Mouse (Mus musculus): ENCODE data around the gene Scmh1. TPM values are rescaled to one million over a fixed set of nuclear protein-coding genes. Genes with fewer than 3 reads are reported as not detected.

Gene Scmh1
- polyA plus RNA-seq, 1 experiment from 2014 or later = 12.8 TPM

DNA sequence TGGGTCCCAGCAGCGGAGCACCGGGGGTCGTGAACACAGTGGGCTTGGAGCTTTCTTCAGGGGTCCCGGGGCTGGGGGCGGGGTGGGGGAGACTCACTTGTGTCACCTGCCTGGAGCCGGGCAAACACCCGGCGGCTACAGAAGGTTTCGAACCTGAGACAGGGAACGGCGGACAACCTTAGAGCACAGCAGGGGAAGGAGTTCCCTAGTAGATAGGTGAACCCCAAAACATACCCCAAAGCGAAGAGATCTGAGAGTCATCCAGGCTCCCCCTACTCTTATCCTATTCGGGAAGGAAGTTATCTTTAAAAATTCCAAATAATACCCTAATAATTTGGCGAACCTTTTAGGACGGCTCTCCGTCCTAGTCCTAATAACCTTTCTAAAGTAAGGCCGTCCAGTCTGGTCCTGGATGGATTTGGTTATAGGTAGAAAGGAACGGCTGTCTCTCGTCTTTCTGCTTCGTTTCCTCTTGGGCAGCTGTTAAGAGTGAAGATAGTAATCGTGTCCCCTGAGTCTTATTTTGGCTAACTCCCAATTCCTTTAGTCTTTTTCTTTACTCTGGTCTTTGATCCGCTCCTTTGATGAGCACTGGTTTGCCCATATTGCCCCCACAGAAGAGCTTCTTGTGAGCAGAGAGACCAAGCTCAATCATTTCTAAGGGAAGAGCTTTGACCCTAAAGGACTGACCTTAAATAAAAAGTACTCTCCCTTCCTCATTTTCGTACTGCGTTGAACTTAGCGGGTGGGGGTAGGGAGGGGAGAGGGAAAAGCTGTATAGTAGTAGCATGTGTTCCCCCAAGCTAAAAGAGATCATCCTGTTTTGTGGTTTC lies 941 bp downstream of the Scmh1 start:
- H3K4me2 ChIP-seq = peak overlapping the region; percentile 77
- no peaks in the 10 kb centered on the region for H3K36me3 ChIP-seq
- DNase-seq (no peak), ATAC-seq (ENCODE audit: low read depth) (peak; percentile 48)
- H3K4me1 ChIP-seq (replicated peaks) = peaks cover 61% of the 10 kb centered on the region
- H3K27ac ChIP-seq = peak overlapping the region; percentile 85
- peak overlapping the region; percentile 92 for H3K4me3 ChIP-seq (replicated peaks)
- no peaks in the 10 kb centered on the region for H3K9me3 ChIP-seq (replicated peaks)
- H3K9ac ChIP-seq = peak overlapping the region; percentile 94
- WGBS (ENCODE audit: insufficient replicate concordance) = 2% methylated on average over 25 of the region's 25 CpGs
- H3K27me3 ChIP-seq = no peaks in the 10 kb centered on the region

DNA sequence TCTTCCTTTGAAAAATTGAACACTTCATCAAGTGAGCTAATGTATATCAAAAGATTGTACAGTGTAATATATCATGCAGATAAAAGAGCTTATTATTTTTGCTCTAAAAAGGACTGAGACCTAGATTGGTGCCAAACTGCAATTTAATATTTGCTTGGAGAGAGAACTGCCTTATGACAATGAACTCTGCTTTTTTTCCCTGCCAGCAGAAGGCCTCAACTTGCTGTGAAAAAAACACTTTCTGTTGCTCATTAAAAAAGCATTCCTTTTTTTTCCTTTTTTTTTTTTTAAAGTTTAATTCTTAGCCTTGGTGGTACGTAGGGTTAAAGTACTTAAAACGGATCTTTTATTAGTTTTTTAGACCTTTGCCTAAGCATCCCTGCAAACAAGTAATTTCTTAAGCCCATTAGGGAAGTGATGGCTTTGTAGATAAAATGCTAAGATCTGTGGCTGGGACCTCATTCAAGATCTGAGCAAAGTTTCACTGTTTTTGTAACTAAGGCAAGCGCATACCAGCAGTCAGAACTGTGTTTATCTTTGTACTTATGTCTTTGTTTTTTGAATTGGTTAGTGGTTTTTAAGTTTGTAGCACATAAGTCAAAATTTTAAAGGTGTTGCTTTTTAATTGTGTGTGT lies 1.7 kb downstream of the Scmh1 start:
- Histone ChIP-seq H3K4me1 (replicated peaks) (peaks cover 56% of the 10 kb centered on the region), H3K9ac (peak overlapping the region; percentile 94), H3K27me3 (no peaks in the 10 kb centered on the region), H3K4me3 (replicated peaks) (peak overlapping the region; percentile 92), H3K9me3 (replicated peaks) (no peaks in the 10 kb centered on the region), H3K27ac (peak overlapping the region; percentile 85), H3K36me3 (no peaks in the 10 kb centered on the region), H3K4me2 (peak overlapping the region; percentile 77)
- no peak for ATAC-seq (ENCODE audit: low read depth)
- WGBS (ENCODE audit: insufficient replicate concordance) = 38% methylated on average over 3 of the region's 3 CpGs
- no peak for DNase-seq

DNA sequence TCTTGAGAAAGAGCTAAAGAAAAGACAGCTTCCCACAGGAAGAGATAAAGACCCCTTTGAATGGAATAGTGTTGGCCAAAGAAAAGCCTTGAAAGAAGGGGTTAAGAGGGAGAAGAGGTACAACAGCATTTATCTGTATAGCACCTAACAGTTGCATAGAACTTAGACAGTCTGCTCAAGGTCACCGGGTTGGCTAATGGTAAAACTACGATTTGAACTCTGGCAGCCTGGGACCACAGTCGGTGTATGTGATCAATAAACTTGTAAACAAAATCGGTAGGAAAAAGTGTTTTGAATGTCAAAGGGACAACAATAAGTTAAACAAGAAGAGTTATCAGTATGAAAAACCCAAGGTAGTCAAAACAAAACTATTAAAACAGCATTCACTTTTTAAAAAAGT lies 13.0 kb downstream of the Scmh1 start:
- no peak overlapping the region for H3K9ac ChIP-seq
- no peaks in the 10 kb centered on the region for H3K27me3 ChIP-seq
- no peak for ATAC-seq (ENCODE audit: low read depth)
- H3K27ac ChIP-seq = no peak overlapping the region
- H3K4me2 ChIP-seq = no peak overlapping the region
- H3K4me3 ChIP-seq (replicated peaks) = no peak overlapping the region
- no peaks in the 10 kb centered on the region for H3K9me3 ChIP-seq (replicated peaks)
- 70% methylated on average over 4 of the region's 4 CpGs for WGBS (ENCODE audit: insufficient replicate concordance)
- no peaks in the 10 kb centered on the region for H3K36me3 ChIP-seq
- no peak for DNase-seq
- H3K4me1 ChIP-seq (replicated peaks) = peaks cover 21% of the 10 kb centered on the region

DNA sequence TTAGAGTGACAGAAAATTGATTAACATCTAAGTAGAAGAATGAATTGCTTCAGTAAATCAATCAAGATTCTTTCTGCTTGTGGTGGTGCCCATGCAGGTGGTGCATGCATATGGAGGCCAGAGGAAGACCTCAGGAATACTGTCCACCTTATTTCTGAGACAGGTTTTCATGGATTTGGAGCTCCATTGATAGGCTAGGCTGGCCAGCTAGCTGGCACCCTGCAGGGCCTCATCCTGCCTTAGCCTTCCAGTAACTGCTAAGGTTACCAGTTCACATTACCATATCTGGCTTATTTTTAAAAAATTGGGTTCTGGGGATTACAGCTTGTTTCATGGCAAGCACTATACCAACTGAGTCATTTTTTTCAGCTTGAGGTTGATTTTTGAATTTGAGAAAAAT lies 15.1 kb downstream of the Scmh1 start:
- no peaks in the 10 kb centered on the region for H3K9me3 ChIP-seq (replicated peaks)
- peaks cover 21% of the 10 kb centered on the region for H3K4me1 ChIP-seq (replicated peaks)
- no peak overlapping the region for H3K4me3 ChIP-seq (replicated peaks)
- H3K27me3 ChIP-seq = no peaks in the 10 kb centered on the region
- no peak overlapping the region for H3K4me2 ChIP-seq
- no peaks in the 10 kb centered on the region for H3K36me3 ChIP-seq
- DNase-seq (no peak), ATAC-seq (ENCODE audit: low read depth) (no peak)
- H3K27ac ChIP-seq = no peak overlapping the region
- no peak overlapping the region for H3K9ac ChIP-seq

DNA sequence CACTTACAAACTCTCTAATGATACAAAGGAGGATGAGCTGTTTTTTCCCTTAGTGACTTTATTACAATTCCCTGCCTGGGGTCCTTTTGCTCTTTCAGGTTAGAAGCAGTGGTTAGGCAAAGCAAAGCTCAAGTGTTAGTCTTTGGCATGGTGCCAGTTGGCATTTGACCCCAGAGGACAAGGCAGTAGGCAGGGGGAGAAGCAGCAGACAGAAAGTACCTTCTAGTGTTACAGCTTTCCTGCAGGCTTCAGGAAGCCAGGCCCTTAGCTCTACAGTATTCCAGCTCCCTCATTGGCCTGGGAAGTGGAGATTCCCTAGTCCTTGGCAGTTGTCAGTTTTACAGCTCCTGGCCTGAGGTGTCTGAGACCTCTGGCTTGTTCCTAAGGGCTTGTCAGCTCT lies 15.6 kb downstream of the Scmh1 start:
- ATAC-seq (ENCODE audit: low read depth) = no peak
- H3K9me3 ChIP-seq (replicated peaks) = no peaks in the 10 kb centered on the region

DNA sequence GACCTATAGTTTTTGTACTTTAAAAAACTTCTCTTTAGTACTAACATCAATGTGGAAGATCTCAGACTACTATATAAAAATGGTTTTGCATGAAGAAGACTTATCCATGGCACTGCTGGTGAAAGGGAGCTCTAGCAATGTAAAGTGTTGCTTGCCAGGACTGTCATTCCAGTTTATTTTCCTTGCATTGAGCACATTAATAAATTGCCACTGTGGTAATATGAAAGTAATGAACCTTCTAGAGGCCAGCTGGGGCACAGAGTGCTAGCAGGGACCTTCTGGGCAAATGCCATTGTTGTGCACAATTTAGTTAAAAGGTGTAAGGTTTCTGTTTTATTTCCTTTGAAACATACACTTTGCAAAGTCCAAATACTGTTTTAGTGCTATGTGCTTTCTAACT lies 25.5 kb downstream of the Scmh1 start:
- ATAC-seq (ENCODE audit: low read depth) = no peak
- Histone ChIP-seq H3K27ac (no peak overlapping the region), H3K9me3 (replicated peaks) (no peaks in the 10 kb centered on the region), H3K36me3 (no peaks in the 10 kb centered on the region), H3K27me3 (no peaks in the 10 kb centered on the region), H3K4me1 (replicated peaks) (no peaks in the 10 kb centered on the region), H3K4me3 (replicated peaks) (no peak overlapping the region), H3K4me2 (no peak overlapping the region), H3K9ac (no peak overlapping the region)
- DNase-seq = no peak

More for the DNA sequence above, 15.6 kb downstream of the Scmh1 start:
- Histone ChIP-seq H3K4me1 (replicated peaks) (peaks cover 21% of the 10 kb centered on the region), H3K27me3 (no peaks in the 10 kb centered on the region), H3K4me2 (no peak overlapping the region), H3K36me3 (no peaks in the 10 kb centered on the region), H3K4me3 (replicated peaks) (no peak overlapping the region), H3K9ac (no peak overlapping the region), H3K27ac (no peak overlapping the region)
- no peak for DNase-seq

DNA sequence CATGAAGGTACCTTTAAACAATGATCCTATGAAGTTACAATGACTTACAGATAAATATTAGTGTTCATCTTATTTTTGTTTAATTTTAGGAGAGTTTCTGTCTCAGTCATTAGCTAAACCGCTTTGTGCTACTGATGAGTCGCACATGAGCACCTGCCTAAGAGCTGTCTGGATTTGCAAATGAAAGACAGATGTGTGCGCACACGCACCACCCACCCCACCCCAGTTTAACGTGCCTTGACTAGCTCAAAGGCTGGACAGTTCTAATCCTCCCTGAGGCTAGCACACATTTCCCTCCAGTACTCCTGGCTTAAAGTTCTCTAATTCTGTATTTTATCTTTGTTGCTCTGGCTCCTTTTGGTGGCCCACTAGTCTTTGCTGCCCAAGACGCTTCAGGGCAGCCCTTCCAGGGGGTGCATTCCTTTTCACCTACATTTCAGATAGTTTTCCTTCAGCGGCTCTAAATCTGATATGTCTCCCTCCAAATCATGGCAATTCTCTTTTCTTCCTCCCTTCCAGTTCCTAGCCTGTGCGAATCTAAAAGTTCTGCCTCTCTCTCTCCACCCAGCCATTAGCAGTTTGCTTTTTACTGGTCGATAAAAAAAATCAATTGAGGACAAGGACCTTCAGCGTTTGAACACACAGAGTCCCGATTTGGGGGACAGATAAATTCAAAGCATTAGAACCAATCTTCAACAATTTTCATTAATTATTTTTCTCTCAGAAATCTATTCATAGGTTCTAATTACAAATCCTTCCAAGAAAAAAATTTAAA lies 27.7 kb downstream of the Scmh1 start:
- H3K9me3 ChIP-seq (replicated peaks) = no peaks in the 10 kb centered on the region
- H3K4me1 ChIP-seq (replicated peaks) = no peaks in the 10 kb centered on the region
- peak overlapping the region; percentile 53 for H3K27ac ChIP-seq
- H3K36me3 ChIP-seq = no peaks in the 10 kb centered on the region
- peak overlapping the region; percentile 12; the same call in 1 of the 2 replicates for H3K4me2 ChIP-seq
- 0 out of 2 replicates have a peak, but pooled peaks have one; percentile 43 for ATAC-seq (ENCODE audit: low read depth)
- DNase-seq = no peak
- no peak overlapping the region for H3K4me3 ChIP-seq (replicated peaks)
- 72% methylated on average over 11 of the region's 11 CpGs for WGBS (ENCODE audit: insufficient replicate concordance)
- H3K9ac ChIP-seq = no peak overlapping the region
- H3K27me3 ChIP-seq = no peaks in the 10 kb centered on the region

DNA sequence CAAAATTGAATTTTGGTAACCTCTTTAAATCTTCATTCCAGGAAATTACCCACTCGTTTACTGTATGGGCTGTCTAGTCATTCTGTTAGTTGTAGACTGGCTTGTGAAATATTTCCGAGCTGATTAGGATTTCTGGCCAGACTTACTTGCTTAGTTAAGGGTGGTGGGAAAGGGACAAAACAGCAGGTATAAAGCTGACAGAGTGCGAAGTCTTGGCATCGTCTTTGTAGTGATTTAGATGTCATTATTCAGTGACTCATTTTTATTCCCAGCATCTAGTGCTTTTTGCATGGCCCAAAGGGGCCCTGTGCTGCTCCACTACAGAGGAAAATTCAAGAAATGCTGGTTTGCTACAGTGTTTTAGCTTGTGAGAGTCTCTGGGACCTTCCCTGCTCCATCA lies 56.7 kb downstream of the Scmh1 start:
- Histone ChIP-seq H3K4me1 (replicated peaks) (no peaks in the 10 kb centered on the region), H3K9ac (no peak overlapping the region), H3K4me2 (no peak overlapping the region), H3K27me3 (no peaks in the 10 kb centered on the region), H3K27ac (no peak overlapping the region), H3K4me3 (replicated peaks) (no peak overlapping the region), H3K9me3 (replicated peaks) (no peaks in the 10 kb centered on the region), H3K36me3 (no peaks in the 10 kb centered on the region)
- WGBS (ENCODE audit: insufficient replicate concordance) = 69% methylated on average over 4 of the region's 4 CpGs
- no peak for ATAC-seq (ENCODE audit: low read depth)
- DNase-seq = no peak

DNA sequence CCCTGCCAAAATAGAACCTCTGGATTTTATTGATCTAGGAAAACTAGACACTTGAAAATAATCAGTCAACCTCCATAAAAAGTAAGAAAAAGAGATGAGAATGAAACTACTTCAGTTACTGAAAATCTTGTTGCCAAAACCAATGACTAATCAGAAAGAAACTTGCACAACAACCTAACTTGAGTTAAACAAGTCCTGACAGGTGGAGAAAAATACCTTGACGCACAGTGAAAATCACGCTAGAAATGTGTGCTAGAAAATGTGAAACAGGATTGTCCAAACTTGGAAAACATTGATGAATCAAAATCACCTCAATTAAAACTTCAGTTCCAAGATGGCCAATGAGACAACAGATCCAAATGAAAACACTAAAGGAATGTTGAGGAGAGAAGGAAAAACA lies 67.9 kb downstream of the Scmh1 start:
- ATAC-seq (ENCODE audit: low read depth) = no peak
- Histone ChIP-seq H3K9me3 (replicated peaks) (no peaks in the 10 kb centered on the region), H3K4me2 (no peak overlapping the region), H3K27me3 (no peaks in the 10 kb centered on the region), H3K4me3 (replicated peaks) (no peak overlapping the region), H3K36me3 (peaks cover 21% of the 10 kb centered on the region; the same call in 1 of the 2 replicates), H3K4me1 (replicated peaks) (no peaks in the 10 kb centered on the region), H3K27ac (no peak overlapping the region), H3K9ac (no peak overlapping the region)
- 87% methylated on average over 2 of the region's 2 CpGs for WGBS (ENCODE audit: insufficient replicate concordance)
- DNase-seq = no peak

DNA sequence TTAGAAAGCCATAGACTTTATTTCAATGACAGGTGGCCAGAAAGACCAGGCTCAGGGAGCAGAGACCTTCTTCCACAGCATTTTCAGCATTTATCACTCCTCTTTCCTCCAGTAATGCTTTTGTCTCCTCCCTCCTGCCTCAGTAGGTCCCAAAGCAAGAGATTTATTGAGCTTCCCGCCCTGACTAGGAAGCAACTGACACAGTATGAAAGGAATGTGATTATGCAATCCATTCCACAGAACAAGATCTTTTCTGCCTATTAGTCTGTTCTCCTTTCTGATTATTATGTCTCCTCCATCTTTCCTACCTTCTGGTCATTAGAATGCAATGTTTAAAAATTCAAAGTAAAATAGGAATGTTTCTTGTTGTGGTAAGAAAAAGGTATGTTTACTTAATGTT lies 82.6 kb downstream of the Scmh1 start:
- H3K4me2 ChIP-seq = no peak overlapping the region
- H3K9ac ChIP-seq = no peak overlapping the region
- peaks cover 9% of the 10 kb centered on the region for H3K36me3 ChIP-seq
- ATAC-seq (ENCODE audit: low read depth) (no peak), DNase-seq (no peak)
- H3K4me1 ChIP-seq (replicated peaks) = no peaks in the 10 kb centered on the region
- no peak overlapping the region for H3K4me3 ChIP-seq (replicated peaks)
- no peaks in the 10 kb centered on the region for H3K9me3 ChIP-seq (replicated peaks)
- 44% methylated on average over 1 of the region's 1 CpGs for WGBS (ENCODE audit: insufficient replicate concordance)
- no peaks in the 10 kb centered on the region for H3K27me3 ChIP-seq
- H3K27ac ChIP-seq = no peak overlapping the region

DNA sequence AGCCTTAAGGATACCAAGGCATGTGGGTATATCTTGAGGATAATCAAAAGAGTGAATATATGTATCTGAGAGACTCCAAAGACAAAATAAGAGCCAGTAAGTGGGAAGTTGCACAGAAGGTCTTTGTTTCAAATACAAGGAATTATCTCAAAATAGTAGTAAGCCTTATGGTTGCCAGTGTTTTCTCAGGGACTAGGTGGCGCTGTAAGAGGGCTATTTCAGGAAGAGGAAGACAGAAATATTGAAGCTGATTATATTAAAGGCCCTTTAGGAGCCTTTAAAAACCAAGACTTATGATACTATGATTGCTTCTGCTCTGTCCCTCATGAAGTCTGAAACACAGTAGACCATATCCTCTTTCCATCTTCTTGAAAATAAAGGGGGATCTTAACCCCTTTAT lies 101.9 kb downstream of the Scmh1 start:
- Histone ChIP-seq H3K27me3 (no peaks in the 10 kb centered on the region), H3K4me1 (replicated peaks) (no peaks in the 10 kb centered on the region), H3K27ac (no peak overlapping the region), H3K36me3 (peaks cover 41% of the 10 kb centered on the region), H3K4me3 (replicated peaks) (no peak overlapping the region), H3K9me3 (replicated peaks) (no peaks in the 10 kb centered on the region), H3K4me2 (no peak overlapping the region), H3K9ac (no peak overlapping the region)
- ATAC-seq (ENCODE audit: low read depth) = no peak
- no peak for DNase-seq
- 74% methylated on average over 1 of the region's 1 CpGs for WGBS (ENCODE audit: insufficient replicate concordance)
